Mouse (Mus musculus): ENCODE results near the gene Gtf2ird2.
A peak's percentile ranks its signal among the peaks of the same experiment; 100 is the strongest.

Gene Gtf2ird2

GRCm38 (mm10) chr5:134183880-134184808 lies at the start of gene Gtf2ird2:
Gtf2ird2 (plus strand) TSS chr5:134184019.
- peak; percentile 99 for DNase-seq

- no peak for DNase-seq
Measured at GRCm38 (mm10) chr5:134136022-134136421, 47.8 kb upstream of the Gtf2ird2 start.

GRCm38 (mm10) chr5:134137933-134138332 lies 45.9 kb upstream of the Gtf2ird2 start:
- no peak for DNase-seq

GRCm38 (mm10) chr5:134139429-134139828 lies 44.4 kb upstream of the Gtf2ird2 start:
- DNase-seq, result no peak

- DNase-seq, result no peak
Measured at GRCm38 (mm10) chr5:134141236-134141635, 42.6 kb upstream of the Gtf2ird2 start.

- DNase-seq, result no peak
Measured at GRCm38 (mm10) chr5:134142381-134142780, 41.4 kb upstream of the Gtf2ird2 start.

GRCm38 (mm10) chr5:134144986-134145385 lies 38.8 kb upstream of the Gtf2ird2 start:
- no peak for DNase-seq

GRCm38 (mm10) chr5:134147194-134147753 lies 36.5 kb upstream of the Gtf2ird2 start:
- DNase-seq, result no peak

- DNase-seq, result no peak
Measured at GRCm38 (mm10) chr5:134148153-134148552, 35.7 kb upstream of the Gtf2ird2 start.

GRCm38 (mm10) chr5:134151895-134152294 lies 31.9 kb upstream of the Gtf2ird2 start:
- no peak for DNase-seq

- no peak for DNase-seq
Measured at GRCm38 (mm10) chr5:134155916-134156466, 27.8 kb upstream of the Gtf2ird2 start.

GRCm38 (mm10) chr5:134164688-134165087 lies 19.1 kb upstream of the Gtf2ird2 start:
- no peak for DNase-seq

- DNase-seq, result no peak
Measured at GRCm38 (mm10) chr5:134166642-134167041, 17.2 kb upstream of the Gtf2ird2 start.

- no peak for DNase-seq
Measured at GRCm38 (mm10) chr5:134168033-134168432, 15.8 kb upstream of the Gtf2ird2 start.

- DNase-seq, result no peak
Measured at GRCm38 (mm10) chr5:134169231-134169630, 14.6 kb upstream of the Gtf2ird2 start.

- no peak for DNase-seq
Measured at GRCm38 (mm10) chr5:134170167-134170566, 13.7 kb upstream of the Gtf2ird2 start.

- DNase-seq, result no peak
Measured at GRCm38 (mm10) chr5:134173206-134173605, 10.6 kb upstream of the Gtf2ird2 start.

GRCm38 (mm10) chr5:134175696-134176095 lies 8.1 kb upstream of the Gtf2ird2 start:
- DNase-seq, result no peak

GRCm38 (mm10) chr5:134176169-134176881 lies 7.5 kb upstream of the Gtf2ird2 start, which contains the start of gene Rcc1l:
Rcc1l (minus strand) TSS chr5:134176774.
- peak; percentile 83 for DNase-seq

- no peak for DNase-seq
Measured at GRCm38 (mm10) chr5:134178536-134178935, 5.3 kb upstream of the Gtf2ird2 start.

- peak; percentile 85 for DNase-seq
Measured at GRCm38 (mm10) chr5:134179871-134180270, 3.9 kb upstream of the Gtf2ird2 start.

- DNase-seq, result no peak
Measured at GRCm38 (mm10) chr5:134182172-134182571, 1.6 kb upstream of the Gtf2ird2 start.

- no peak for DNase-seq
Measured at GRCm38 (mm10) chr5:134182735-134183134, 1.1 kb upstream of the Gtf2ird2 start.

Measured in right cerebral cortex, postnatal 14 days (tissue).